Comparison of ENCODE assay signal across 1 mouse cellular context in the genomic region with DNA sequence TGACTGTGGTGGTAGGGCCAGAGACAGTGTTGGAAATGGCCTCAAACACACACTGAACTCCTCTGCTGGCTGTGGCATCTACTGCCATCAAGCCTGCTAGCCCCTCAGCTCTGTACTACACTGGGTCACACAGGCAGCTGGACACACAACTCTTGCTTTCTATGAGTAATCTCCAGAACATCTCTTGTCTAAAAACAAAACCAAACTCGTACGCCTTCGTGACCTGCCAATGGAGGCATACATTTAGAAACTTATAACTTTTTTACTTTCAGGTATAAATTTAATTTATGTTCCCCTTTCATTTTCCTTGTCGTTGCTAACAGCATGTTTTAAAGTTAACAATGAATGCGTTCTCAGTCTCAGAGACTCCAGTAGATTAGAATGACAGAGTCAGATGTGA.
TF ChIP-seq lines count a peak whose summit lies in the region.

No protein-coding gene starts in this region.

TF ChIP-seq in CH12.LX, 34 proteins besides CTCF, POLR2A, EP300 and RAD21:
- no peak for TF ChIP-seq ZMIZ1 (IDR thresholded peaks at IDR 0.05; ENCODE audit: low read depth, low read length)
- TF ChIP-seq HCFC1 (IDR thresholded peaks at IDR 0.05; ENCODE audit: low read depth, low read length) = no peak
- TF ChIP-seq ZKSCAN1 (IDR thresholded peaks at IDR 0.05; ENCODE audit: borderline replicate concordance, low read depth, low read length) = no peak
- no peak for TF ChIP-seq MAFK (IDR thresholded peaks at IDR 0.05; ENCODE audit: insufficient replicate concordance, low read length)
- no peak for TF ChIP-seq PAX5 (IDR thresholded peaks at IDR 0.05; ENCODE audit: low read length)
- no peak for TF ChIP-seq ZC3H11A (IDR thresholded peaks at IDR 0.05; ENCODE audit: low read depth, low read length)
- no peak for TF ChIP-seq E2F4 (IDR thresholded peaks at IDR 0.05; ENCODE audit: insufficient replicate concordance, low read depth, low read length)
- TF ChIP-seq MEF2A (IDR thresholded peaks at IDR 0.05; ENCODE audit: borderline replicate concordance, low read depth, low read length) = peak; percentile 19; the same call in 1 of the 2 replicates
- TF ChIP-seq IRF4 (IDR thresholded peaks at IDR 0.05; ENCODE audit: low read depth, low read length) = peak; percentile 70
- no peak for TF ChIP-seq RCOR1 (conservative IDR thresholded peaks at IDR 0.05; ENCODE audit: low read depth, low read length)
- TF ChIP-seq NELFE (IDR thresholded peaks at IDR 0.05; ENCODE audit: low read depth, low read length) = no peak
- TF ChIP-seq SIN3A (IDR thresholded peaks at IDR 0.05; ENCODE audit: low read length) = no peak
- no peak for TF ChIP-seq USF1 (IDR thresholded peaks at IDR 0.05; ENCODE audit: low read depth, low read length)
- TF ChIP-seq MAZ (IDR thresholded peaks at IDR 0.05; ENCODE audit: low read depth, low read length) = no peak
- peak; percentile 50 for TF ChIP-seq BHLHE40 (IDR thresholded peaks at IDR 0.05; ENCODE audit: low read depth, low read length)
- TF ChIP-seq ETS1 (conservative IDR thresholded peaks at IDR 0.05; ENCODE audit: low read depth, low read length) = 0 out of 2 replicates have a peak, but pooled peaks have one; percentile 21
- no peak for TF ChIP-seq KAT2A (IDR thresholded peaks at IDR 0.05; ENCODE audit: insufficient replicate concordance, low read length)
- TF ChIP-seq JUN (IDR thresholded peaks at IDR 0.05; ENCODE audit: insufficient read depth, low read depth, low read length) = peak; percentile 21; the same call in 1 of the 2 replicates
- TF ChIP-seq NRF1 (IDR thresholded peaks at IDR 0.05; ENCODE audit: low read depth, low read length) = no peak
- TF ChIP-seq GABPA (IDR thresholded peaks at IDR 0.05; ENCODE audit: insufficient replicate concordance, low read depth, low read length) = no peak
- no peak for TF ChIP-seq MYC (IDR thresholded peaks at IDR 0.05; ENCODE audit: low read depth, low read length)
- TF ChIP-seq CHD2 (IDR thresholded peaks at IDR 0.05; ENCODE audit: low read length) = no peak
- no peak for TF ChIP-seq MAX (IDR thresholded peaks at IDR 0.05; ENCODE audit: low read length)
